Mouse (Mus musculus): ENCODE results near the gene Sox15.

Sox15 gene

GRCm38 (mm10) chr11:69633128-69633866 is 21.8 kb upstream of the Sox15 start:
- no peak for DNase-seq (ENCODE audit: low read depth, low spot score)

- no peak for DNase-seq (ENCODE audit: low read depth, low spot score)
Observed at GRCm38 (mm10) chr11:69635471-69635870, 19.6 kb upstream of the Sox15 start.

DNA sequence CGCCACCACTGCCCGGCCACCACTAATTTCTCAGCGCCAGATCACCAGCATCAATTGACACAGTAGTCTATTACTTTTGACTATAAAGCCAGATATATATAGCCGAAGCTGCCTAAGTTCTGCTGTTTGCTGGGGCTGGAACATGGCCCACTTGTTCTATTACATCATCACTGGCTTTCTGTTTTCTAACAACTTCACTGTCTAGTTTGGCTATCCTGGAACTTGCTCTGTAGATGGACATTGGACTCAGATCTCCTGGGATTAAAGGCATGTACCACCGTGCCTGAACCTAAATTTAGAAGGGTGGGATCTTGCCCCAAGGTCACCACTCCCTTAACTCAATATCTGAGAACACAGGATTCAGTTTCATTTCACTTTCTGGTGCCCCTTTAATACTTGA is 9.3 kb upstream of the Sox15 start:
- DNase-seq (ENCODE audit: low read depth, low spot score) = no peak

DNA sequence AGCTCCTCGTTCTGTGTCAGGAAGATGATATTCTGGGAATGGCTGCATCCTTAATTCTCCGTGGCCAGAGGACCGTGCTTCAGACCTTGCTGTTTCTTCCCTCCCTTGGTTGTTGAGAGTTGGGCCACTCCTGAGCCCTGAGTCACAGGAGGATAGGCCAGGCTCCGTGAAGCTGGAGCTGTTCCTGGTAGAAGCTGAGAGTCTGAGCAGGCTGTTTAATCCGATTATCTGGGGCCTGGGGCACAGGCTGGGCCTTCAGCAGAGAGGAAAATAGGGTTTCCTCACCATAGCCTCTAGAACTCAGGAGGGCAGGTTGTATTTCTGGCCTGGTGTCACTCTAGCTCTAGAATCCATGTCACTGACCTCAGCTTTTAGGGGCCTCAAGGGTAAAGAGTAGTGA is 1.7 kb upstream of the Sox15 start:
- DNase-seq (ENCODE audit: low read depth, low spot score) = no peak

DNA sequence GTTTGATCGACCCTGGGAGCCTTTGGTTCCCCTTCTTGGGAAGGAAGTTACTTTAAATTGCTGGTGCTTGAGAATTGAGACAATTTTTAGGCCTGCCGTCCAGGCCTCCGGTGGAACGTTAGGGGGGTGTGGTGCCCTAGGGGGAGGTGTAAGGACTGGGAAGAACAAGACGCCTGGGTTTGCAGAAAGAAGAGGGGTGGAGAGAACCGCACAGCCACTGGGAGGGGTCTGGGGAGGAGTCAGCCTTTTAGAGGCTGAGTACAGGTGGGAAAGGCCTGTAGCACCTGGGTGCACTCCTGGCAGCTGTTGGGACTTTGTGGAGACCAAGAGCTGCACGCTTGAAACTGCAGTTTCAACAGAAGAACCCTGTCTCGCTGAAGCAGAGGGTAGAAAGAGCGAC is 354 bp upstream of the Sox15 start:
- DNase-seq (ENCODE audit: low read depth, low spot score) = no peak

DNA sequence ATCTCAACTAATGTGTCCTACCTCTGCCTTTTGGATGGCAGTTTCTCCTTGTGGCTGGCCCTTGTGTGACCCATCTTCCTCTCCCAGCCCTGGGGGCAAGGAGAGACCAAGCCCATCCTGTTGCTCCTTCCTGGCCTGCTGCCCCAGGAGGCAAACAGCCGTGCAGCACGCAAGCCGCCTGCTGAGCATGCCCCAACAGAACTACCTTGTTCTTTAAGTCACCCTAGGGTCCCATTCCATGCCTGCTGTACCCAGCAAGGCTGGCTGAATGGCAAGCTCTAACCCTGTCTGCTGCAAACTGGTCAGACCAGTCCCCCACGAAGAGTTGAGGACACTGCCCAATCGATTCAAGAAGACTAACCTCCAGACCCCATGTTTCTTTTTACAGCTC is 946 bp downstream of the Sox15 start:
- no peak for DNase-seq (ENCODE audit: low read depth, low spot score)

GRCm38 (mm10) chr11:69656617-69657461 is 1.7 kb downstream of the Sox15 start:
- no peak for DNase-seq (ENCODE audit: low read depth, low spot score)

GRCm38 (mm10) chr11:69657462-69657881 is 2.4 kb downstream of the Sox15 start:
- no peak for DNase-seq (ENCODE audit: low read depth, low spot score)

DNA sequence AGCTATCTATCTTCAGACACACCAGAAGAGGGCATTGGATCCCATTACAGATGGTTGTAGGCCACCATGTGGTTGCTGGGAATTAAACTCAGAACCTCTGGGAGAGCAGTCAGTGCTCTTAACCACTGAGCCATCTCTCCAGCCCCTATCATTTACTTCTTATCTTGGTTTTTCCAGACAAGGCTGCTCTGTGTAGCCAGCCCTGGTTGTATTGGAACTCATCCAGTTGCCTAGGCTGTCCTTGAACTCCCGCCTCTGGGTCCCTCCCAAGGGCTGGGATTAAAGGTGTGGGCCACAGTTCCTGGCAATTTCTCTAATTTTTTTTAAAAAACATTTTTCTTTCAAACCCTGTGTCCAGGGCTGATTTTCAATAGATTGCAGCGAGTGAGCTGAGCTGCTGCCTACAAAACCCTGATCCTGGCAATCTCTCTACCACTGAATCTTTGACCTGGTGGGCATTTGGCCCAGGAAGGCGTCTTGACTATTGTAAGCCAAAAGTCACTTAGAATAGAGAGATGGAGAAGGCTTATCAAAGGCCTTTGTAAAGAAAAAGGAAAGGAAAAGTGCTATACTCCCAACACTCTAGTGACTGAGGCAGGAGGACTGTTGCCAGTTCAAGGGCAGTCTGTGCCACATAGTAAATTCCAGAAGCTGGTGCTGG is 6.2 kb downstream of the Sox15 start:
- no peak for DNase-seq (ENCODE audit: low read depth, low spot score)

- peak; percentile 97 for DNase-seq (ENCODE audit: low read depth, low spot score)
Observed at GRCm38 (mm10) chr11:69662213-69662966, 7.3 kb downstream of the Sox15 start, which contains the start of gene Mpdu1. TSS of gene Mpdu1 (minus strand) at chr11:69662642.

DNA sequence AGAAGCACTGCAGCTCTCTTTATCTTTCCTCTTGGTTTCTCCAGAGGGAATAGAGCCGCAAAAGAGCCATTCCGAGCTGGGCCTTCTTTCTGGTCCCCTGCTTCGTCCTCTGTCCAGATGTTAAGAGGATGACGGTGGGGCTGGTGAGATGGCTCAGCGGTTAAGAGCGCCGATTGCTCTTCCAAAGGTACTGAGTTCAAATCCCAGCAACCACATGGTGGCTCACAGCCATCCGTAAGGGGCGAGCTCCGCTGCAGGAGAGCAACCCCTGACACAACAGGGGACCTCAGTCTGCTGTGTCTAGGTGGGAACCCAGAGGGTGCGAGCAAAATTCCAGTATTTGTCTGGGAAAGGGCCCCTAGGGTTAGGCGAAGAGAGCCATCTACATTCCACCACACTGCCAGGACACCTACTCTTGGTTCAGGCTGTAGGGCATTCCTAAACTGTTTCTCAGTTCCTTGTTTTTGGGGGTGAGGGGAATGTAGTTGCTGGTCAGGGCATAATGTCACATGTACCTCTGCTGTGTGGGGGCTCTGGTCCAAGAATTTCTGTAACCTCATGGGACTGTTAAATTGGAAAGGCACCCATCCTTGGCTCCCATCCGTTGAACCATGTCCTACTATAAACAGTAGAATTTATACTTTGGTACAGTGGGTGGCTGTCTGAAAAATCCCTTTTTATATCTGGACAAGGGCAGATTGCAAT is 8.0 kb downstream of the Sox15 start:
- no peak for DNase-seq (ENCODE audit: low read depth, low spot score)

- DNase-seq (ENCODE audit: low read depth, low spot score) = no peak
Observed at GRCm38 (mm10) chr11:69663795-69664194, 8.7 kb downstream of the Sox15 start.

DNA sequence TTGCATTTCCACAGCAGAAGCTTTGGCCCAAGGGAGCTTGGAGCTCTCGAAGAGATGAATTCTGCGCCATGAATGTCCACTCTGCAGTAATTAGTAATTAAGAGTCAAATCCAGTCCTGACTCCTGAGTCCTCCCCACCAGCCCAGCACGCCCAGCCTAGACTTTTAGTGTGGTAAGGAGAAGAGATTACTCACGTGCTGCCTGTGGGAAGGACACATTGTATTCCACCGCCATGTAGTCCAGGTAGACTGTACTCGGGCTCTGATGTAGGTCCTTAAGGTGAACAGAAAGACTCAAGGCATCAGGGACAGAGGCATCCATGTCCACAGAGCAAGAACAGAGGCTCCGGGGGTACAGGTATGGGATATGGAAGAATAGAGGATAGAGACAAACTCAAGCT is 9.7 kb downstream of the Sox15 start:
- DNase-seq (ENCODE audit: low read depth, low spot score) = no peak

DNA sequence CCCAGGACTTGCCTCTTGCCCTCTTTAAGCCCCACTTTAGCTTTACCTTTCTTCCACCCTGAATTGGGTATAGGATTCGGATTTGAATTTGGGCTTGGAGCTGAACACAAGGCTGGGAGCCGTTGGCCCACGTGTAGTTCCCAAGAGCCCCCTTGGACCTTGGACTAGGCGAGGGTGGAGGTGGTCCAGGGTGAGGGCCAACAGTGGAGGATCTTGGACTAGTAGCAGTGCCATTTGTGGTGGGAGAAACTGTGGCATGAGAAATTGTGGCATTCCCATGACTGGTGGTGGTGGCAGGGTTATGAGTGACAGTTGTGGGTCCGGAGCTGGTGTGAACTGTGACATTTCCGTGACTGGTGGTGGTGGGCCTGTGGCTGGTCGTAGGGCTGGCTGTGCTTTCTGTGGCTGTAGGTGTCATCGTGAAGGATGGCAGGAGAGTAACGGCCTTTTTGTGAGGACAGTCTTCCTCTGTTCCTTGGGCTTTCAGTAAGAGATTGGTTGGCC is 10.4 kb downstream of the Sox15 start:
- DNase-seq (ENCODE audit: low read depth, low spot score) = no peak

DNA sequence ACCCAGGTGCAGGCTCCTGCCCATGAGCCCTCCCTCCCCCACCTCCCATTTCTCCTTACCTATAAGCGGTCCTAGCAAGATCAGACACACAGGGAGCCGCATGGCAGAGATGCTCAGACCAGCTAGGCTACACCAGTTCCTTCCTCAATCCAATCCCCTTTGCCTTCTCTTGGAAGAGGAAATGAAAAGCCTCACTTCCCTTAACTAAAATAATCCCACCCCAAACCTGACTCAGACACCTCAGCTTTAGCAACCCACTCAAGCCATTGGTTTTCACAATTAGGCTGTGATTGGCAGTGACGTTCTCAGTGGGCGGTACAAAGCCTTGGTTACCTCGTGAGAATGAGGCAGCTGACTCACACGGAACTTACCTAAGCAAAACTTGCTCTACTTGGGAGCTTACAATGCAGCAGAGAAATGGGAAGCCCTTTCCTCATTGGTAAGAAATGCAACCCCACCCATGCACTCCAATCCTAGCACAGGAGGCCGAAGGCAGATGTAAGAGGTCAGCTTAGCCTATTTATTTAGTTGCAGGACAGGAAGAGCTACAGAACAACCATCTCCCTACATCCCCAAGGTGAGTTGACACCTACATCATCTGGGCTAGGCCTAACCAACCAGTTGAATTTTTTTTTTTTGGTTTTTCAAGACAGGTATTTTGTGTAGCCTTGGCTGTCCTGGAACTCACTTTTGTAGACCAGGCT is 11.0 kb downstream of the Sox15 start, which contains the start of gene Cd68:
Cd68 (minus strand) TSS at position 193 of the 704 bp plus-strand sequence.
- peak; percentile 90 for DNase-seq (ENCODE audit: low read depth, low spot score)

DNA sequence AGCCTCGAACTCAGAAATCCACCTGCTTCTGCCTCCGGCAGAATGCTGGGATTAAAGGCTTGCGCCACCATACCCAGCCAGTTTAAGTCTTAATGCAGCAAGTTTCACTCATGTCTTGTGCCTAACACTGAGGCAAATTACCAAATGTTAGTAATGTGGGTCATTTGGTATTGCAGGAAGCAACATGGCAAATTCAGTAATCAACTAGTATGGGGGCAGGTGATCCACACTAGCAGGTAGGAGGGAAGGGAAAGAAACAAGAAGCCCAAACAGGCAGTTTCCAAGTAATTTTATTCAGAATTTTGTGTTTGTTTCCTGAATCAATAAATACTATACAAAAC is 11.5 kb downstream of the Sox15 start:
- DNase-seq (ENCODE audit: low read depth, low spot score) = no peak

GRCm38 (mm10) chr11:69670786-69671725 is 15.9 kb downstream of the Sox15 start:
- DNase-seq (ENCODE audit: low read depth, low spot score) = peak; percentile 86

GRCm38 (mm10) chr11:69671726-69672124 is 16.6 kb downstream of the Sox15 start:
- DNase-seq (ENCODE audit: low read depth, low spot score) = no peak

DNA sequence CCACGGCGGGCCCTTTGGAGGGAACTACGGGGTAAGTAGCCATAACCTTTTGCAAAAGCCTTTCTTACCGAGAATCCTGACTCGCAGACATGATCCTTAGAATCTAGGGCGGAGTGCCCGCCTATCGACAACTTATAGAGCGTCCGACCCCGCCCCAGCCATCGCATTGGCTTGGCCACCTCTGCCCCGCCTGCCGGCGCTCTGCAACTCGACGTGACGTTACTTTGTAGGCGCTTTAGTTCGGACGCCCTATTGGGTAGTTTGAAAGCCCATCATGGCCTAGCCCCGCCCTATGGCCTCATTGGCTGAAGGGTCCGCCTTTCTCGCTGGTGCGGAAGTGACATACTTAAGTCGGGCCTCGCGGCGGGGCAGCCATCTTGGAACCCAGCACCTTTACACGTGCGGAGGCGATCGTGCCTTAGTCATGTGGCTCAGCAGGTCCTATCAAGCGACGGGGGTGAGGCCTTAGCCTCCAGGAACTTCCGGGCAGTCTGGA is 17.1 kb downstream of the Sox15 start, which contains the start of gene Eif4a1:
Eif4a1 (minus strand) TSS at position 213 of the 496 bp plus-strand sequence.
- DNase-seq (ENCODE audit: low read depth, low spot score) = peak; percentile 100

All from WW6 (cell line).